Mouse (Mus musculus): ENCODE data around the gene Gm43302. TPM values are rescaled to one million over a fixed set of nuclear protein-coding genes. Genes with fewer than 3 reads are reported as not detected.
"Not testable (repeated sequence)": the region's sequence is repeated elsewhere in the genome, so short reads cannot be mapped to it uniquely, and the experiment has no call there.

Gene Gm43302
- polyA plus RNA-seq, 1 experiment from 2014 or later: not detected

GRCm38 (mm10) chr5:105196308-105196707 is 97.2 kb downstream of the Gm43302 start:
- H3K4me2 ChIP-seq (replicated peaks); H3K9me3 ChIP-seq; H3K27ac ChIP-seq (replicated peaks); H3K4me3 ChIP-seq; H3K4me1 ChIP-seq; H3K9ac ChIP-seq (replicated peaks); H3K36me3 ChIP-seq; ATAC-seq (ENCODE audit: low FRiP score, low read depth); H3K27me3 ChIP-seq: not testable (repeated sequence)
- 94% methylated on average over 5 of the region's 5 CpGs for WGBS

DNA sequence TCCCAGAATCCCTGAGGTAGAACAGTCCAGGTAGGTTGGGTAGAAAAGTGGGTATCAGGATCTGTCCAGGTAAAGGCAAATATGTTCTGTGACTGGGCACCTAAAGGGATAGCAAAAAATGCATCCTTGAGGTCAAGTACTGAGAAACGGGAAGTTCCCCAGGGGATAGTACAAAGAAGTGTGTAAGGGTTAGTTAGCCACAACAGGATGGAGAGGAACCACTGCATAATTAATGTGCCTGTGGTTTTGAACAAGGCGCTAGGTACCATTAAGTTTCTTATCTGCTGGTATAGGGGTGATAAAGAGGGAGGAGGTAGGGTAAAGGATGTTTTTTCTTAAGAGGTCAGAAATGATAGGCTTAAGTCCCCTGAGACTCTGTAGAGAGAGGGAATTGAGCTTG is 101.0 kb downstream of the Gm43302 start:
- not testable (repeated sequence) for H3K36me3 ChIP-seq; H3K27me3 ChIP-seq; H3K27ac ChIP-seq (replicated peaks); ATAC-seq (ENCODE audit: low FRiP score, low read depth); H3K4me3 ChIP-seq; H3K9ac ChIP-seq (replicated peaks); H3K9me3 ChIP-seq; H3K4me2 ChIP-seq (replicated peaks); H3K4me1 ChIP-seq
- WGBS: 81% methylated on average over 2 of the region's 2 CpGs

DNA sequence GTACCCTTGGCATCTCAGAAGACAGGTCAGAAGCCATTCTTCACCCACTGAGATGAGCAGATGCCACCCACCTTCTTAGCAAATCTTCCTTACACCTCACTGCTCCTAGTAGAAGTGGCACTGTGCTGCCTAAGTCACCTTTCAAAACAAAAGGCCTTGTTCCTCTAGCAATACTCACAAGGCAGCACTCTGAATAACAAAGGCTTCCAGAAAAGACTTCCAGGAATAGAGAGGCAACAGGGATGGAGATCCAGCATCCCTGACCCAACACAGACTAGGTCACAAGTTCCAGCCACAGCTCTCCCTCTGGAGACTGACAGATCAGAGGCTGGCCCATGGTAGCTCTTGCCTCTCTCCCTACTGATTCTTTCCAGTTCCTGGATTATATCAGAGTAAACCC is 112.0 kb downstream of the Gm43302 start:
- Histone ChIP-seq H3K27me3 (no peaks in the 10 kb centered on the region), H3K27ac (replicated peaks) (no peak overlapping the region), H3K4me2 (replicated peaks) (no peak overlapping the region), H3K36me3 (no peaks in the 10 kb centered on the region), H3K4me3 (no peak overlapping the region), H3K9ac (replicated peaks) (no peak overlapping the region), H3K9me3 (no peaks in the 10 kb centered on the region), H3K4me1 (no peaks in the 10 kb centered on the region)
- no peak for ATAC-seq (ENCODE audit: low FRiP score, low read depth)

Other genes with a start within 250 kb of the Gm43302 start
- 0.88 and 1.5 TPM in 2 replicates for gene Gbp9, start 154.2 kb downstream of the Gm43302 start, polyA plus RNA-seq (2016; fragmentation: Nextera tagmentation; extraction: Ambion mirVana)
- gene Gbp8, start 154.2 kb downstream of the Gm43302 start, polyA plus RNA-seq (2016; fragmentation: Nextera tagmentation; extraction: Ambion mirVana): 0.45 and 0.47 TPM in 2 replicates
- 0.59 TPM in 2 replicates for gene Gbp4, start 154.1 kb downstream of the Gm43302 start, polyA plus RNA-seq (2016; fragmentation: Nextera tagmentation; extraction: Ambion mirVana)
- gene Gbp10, start 54.2 kb downstream of the Gm43302 start, polyA plus RNA-seq (2016; fragmentation: Nextera tagmentation; extraction: Ambion mirVana): 0.18 and 0.66 TPM in 2 replicates
- 1.9 and 2.0 TPM in 2 replicates for gene Gbp6, start within 50 bp of the Gm43302 start, polyA plus RNA-seq (2016; fragmentation: Nextera tagmentation; extraction: Ambion mirVana)
- gene Lrrc8b, start 122.1 kb upstream of the Gm43302 start, polyA plus RNA-seq (2016; fragmentation: Nextera tagmentation; extraction: Ambion mirVana): 11.5 and 12.4 TPM in 2 replicates
- gene Lrrc8c, start 225.7 kb upstream of the Gm43302 start, polyA plus RNA-seq (2016; fragmentation: Nextera tagmentation; extraction: Ambion mirVana): 9.4 and 11.0 TPM in 2 replicates